ENCODE assay signal across 13 mouse cellular contexts in the genomic region with DNA sequence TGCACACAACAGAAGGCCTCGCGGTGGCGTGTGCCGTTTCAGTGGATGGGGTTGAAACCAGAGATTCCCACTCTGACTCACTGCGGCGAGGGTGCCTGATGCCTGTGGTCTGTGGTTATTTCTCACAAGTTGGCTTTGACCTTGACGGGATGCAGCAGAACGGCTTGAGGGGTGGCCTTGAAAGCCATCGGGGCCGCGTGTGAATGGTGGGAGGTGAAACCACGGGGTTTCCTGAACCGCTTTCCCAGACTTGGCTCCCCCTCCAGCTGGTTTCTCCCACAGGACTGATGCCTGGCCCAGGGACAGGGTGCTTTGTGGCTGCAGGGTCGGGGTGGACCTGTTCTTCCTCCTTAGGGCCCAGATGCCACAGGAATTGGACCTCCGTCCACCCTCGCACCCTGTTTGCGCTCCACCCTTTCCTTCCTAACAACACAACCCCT. TPM values are rescaled to one million over a fixed set of nuclear protein-coding genes. Genes with fewer than 3 reads are reported as not detected.
DNase-seq lines count a peak whose midpoint lies in the region; ATAC-seq and TF ChIP-seq lines count a peak whose summit lies in the region.
"Had no signal": no experiment of that assay in that cellular context is flagged by ENCODE, and none has a peak within 500 bp of the region (broad histone marks: within the 10 kb centered on the region; RNA-seq: fewer than 3 reads in every experiment).

No protein-coding gene starts in this region.

- WGBS in embryonic facial prominence, embryonic 15.5 days, result 59% methylated on average over 17 of the region's 17 CpGs
- 39% methylated on average over 17 of the region's 17 CpGs for WGBS in lung, adult 2 months
- 82% methylated on average over 17 of the region's 17 CpGs for WGBS in hindbrain, embryonic 10.5 days

- no peak overlapping the region for H3K27ac ChIP-seq in embryonic facial prominence, embryonic 15.5 days (replicated peaks)
- no peak overlapping the region for H3K27ac ChIP-seq in hindbrain, embryonic 10.5 days
- H3K27ac ChIP-seq: hindbrain, embryonic 12.5 days; limb, embryonic 13.5 days; neural tube, embryonic 13.5 days had no signal

- no peak overlapping the region for H3K4me3 ChIP-seq in embryonic facial prominence, embryonic 15.5 days (replicated peaks)
- no peak overlapping the region for H3K4me3 ChIP-seq in lung, adult 2 months (replicated peaks; ENCODE audit: extremely low read depth, low read depth, low read length)
- H3K4me3 ChIP-seq in hindbrain, embryonic 10.5 days, result no peak overlapping the region
- H3K4me3 ChIP-seq: erythroblast, embryonic 14.5 days; hindbrain, embryonic 12.5 days; limb, embryonic 13.5 days; neural tube, embryonic 13.5 days had no signal

- peak; percentile 26; the same call in 1 of the 2 replicates for ATAC-seq in embryonic facial prominence, embryonic 15.5 days (ENCODE audit: insufficient number of reproducible peaks, low FRiP score, low TSS enrichment, low read depth)

- peak; percentile 91 for DNase-seq in 3134 (ENCODE audit: extremely low read depth, insufficient read length, low spot score)
- DNase-seq in 416B (ENCODE audit: low read depth), result peak; percentile 98
- peak; percentile 34 for DNase-seq in lung, adult 2 months
- DNase-seq in thymus, postnatal 10 days (ENCODE audit: low spot score in 2 of 2), result no peak
- no peak for DNase-seq in c-Kit-positive CD71-positive TER-119-positive erythroid progenitor cells, embryonic 14.5 days (ENCODE audit: low spot score)
- no peak for DNase-seq in hindbrain, embryonic 10.5 days (ENCODE audit: low spot score)
- DNase-seq in right cerebral cortex, postnatal 36 days (ENCODE audit: low spot score in 2 of 2), result no peak
- DNase-seq: thymus, adult 18-20 months had no signal

- peaks cover 43% of the 10 kb centered on the region for H3K4me1 ChIP-seq in embryonic facial prominence, embryonic 15.5 days
- peaks cover 20% of the 10 kb centered on the region for H3K4me1 ChIP-seq in lung, adult 2 months (ENCODE audit: control insufficient read depth, insufficient read depth, low read length)
- H3K4me1 ChIP-seq in hindbrain, embryonic 10.5 days (replicated peaks), result peaks cover 19% of the 10 kb centered on the region; the same call in 1 of the 2 replicates

- TF ChIP-seq POLR2A in lung, adult 2 months (IDR thresholded peaks at IDR 0.05; ENCODE audit: borderline replicate concordance, extremely low read depth, low read depth, low read length), result peak; percentile 32; the same call in 1 of the 2 replicates

- no peak overlapping the region for H3K4me2 ChIP-seq in embryonic facial prominence, embryonic 15.5 days (replicated peaks)
- H3K4me2 ChIP-seq: hindbrain, embryonic 12.5 days; limb, embryonic 13.5 days; neural tube, embryonic 13.5 days had no signal

- no peak for TF ChIP-seq CTCF in lung, adult 2 months (IDR thresholded peaks at IDR 0.05; ENCODE audit: insufficient read depth, low read length)

- H3K36me3 ChIP-seq in embryonic facial prominence, embryonic 15.5 days, result no peaks in the 10 kb centered on the region
- no peaks in the 10 kb centered on the region for H3K36me3 ChIP-seq in hindbrain, embryonic 10.5 days
- H3K36me3 ChIP-seq: hindbrain, embryonic 12.5 days; limb, embryonic 13.5 days; neural tube, embryonic 13.5 days had no signal

- no peaks in the 10 kb centered on the region for H3K9me3 ChIP-seq in embryonic facial prominence, embryonic 15.5 days (replicated peaks)
- no peaks in the 10 kb centered on the region for H3K9me3 ChIP-seq in hindbrain, embryonic 10.5 days
- H3K9me3 ChIP-seq: hindbrain, embryonic 12.5 days; limb, embryonic 13.5 days; neural tube, embryonic 13.5 days had no signal

- peaks cover 53% of the 10 kb centered on the region for H3K27me3 ChIP-seq in embryonic facial prominence, embryonic 15.5 days
- peaks cover 43% of the 10 kb centered on the region for H3K27me3 ChIP-seq in hindbrain, embryonic 10.5 days (ENCODE audit: insufficient read depth, poor library complexity, severe bottlenecking)

- no peak overlapping the region for H3K9ac ChIP-seq in embryonic facial prominence, embryonic 15.5 days
- H3K9ac ChIP-seq: hindbrain, embryonic 12.5 days; limb, embryonic 13.5 days; neural tube, embryonic 13.5 days had no signal

RNA-seq across cellular contexts. Expression of a gene that starts 10.8 kb away (rescaled TPM):
- 0.48 and 0.87 TPM in 2 replicates for polyA plus RNA-seq in embryonic facial prominence, embryonic 15.5 days (2015; fragmentation: Nextera tagmentation; extraction: Ambion mirVana)
- polyA plus RNA-seq in lung, adult 2 months (2012; rRNA removed), result 39.6 and 49.2 TPM in 2 replicates
- 0.01 and 0.02 TPM in 2 replicates for polyA plus RNA-seq in hindbrain, embryonic 10.5 days (2016; fragmentation: Nextera tagmentation; extraction: Ambion mirVana)
- polyA plus RNA-seq: erythroblast, embryonic 14.5 days had no signal

RNA-seq across cellular contexts. Expression of a gene that starts 34.2 kb away (rescaled TPM):
- 88.8 and 94.7 TPM in 2 replicates for polyA plus RNA-seq in embryonic facial prominence, embryonic 15.5 days (2015; fragmentation: Nextera tagmentation; extraction: Ambion mirVana)
- 81.8 and 88.0 TPM in 2 replicates for polyA plus RNA-seq in lung, adult 2 months (2012; rRNA removed)
- polyA plus RNA-seq in hindbrain, embryonic 10.5 days (2016; fragmentation: Nextera tagmentation; extraction: Ambion mirVana), result 111 and 118 TPM in 2 replicates

RNA-seq across cellular contexts. Expression of a gene that starts 36.6 kb away (rescaled TPM):
- 16.2 and 16.8 TPM in 2 replicates for polyA plus RNA-seq in embryonic facial prominence, embryonic 15.5 days (2015; fragmentation: Nextera tagmentation; extraction: Ambion mirVana)
- polyA plus RNA-seq in lung, adult 2 months (2012; rRNA removed), result 2.4 and 2.9 TPM in 2 replicates
- polyA plus RNA-seq in hindbrain, embryonic 10.5 days (2016; fragmentation: Nextera tagmentation; extraction: Ambion mirVana), result 19.4 and 19.6 TPM in 2 replicates

RNA-seq across cellular contexts. Expression of a gene that starts 51.8 kb away (rescaled TPM):
- 1.3 and 1.5 TPM in 2 replicates for polyA plus RNA-seq in embryonic facial prominence, embryonic 15.5 days (2015; fragmentation: Nextera tagmentation; extraction: Ambion mirVana)
- 5.2 and 6.7 TPM in 2 replicates for polyA plus RNA-seq in lung, adult 2 months (2012; rRNA removed)
- polyA plus RNA-seq in hindbrain, embryonic 10.5 days (2016; fragmentation: Nextera tagmentation; extraction: Ambion mirVana), result 0.58 and 1.4 TPM in 2 replicates
- polyA plus RNA-seq: erythroblast, embryonic 14.5 days had no signal

RNA-seq across cellular contexts. Expression of a gene that starts 52.8 kb away (rescaled TPM):
- 27.5 and 28.3 TPM in 2 replicates for polyA plus RNA-seq in embryonic facial prominence, embryonic 15.5 days (2015; fragmentation: Nextera tagmentation; extraction: Ambion mirVana)
- 38.7 and 40.9 TPM in 2 replicates for polyA plus RNA-seq in lung, adult 2 months (2012; rRNA removed)
- polyA plus RNA-seq in hindbrain, embryonic 10.5 days (2016; fragmentation: Nextera tagmentation; extraction: Ambion mirVana), result 22.7 and 28.7 TPM in 2 replicates

Comparison
In these comparisons a context has a peak if more than half of its experiments do, and no peak if none do; other contexts are left out.
1. DNase-seq: peak in 3134 (single experiment), 416B (single experiment) and lung, adult 2 months (single experiment); none in thymus, postnatal 10 days (0 of 2), c-Kit-positive CD71-positive TER-119-positive erythroid progenitor cells, embryonic 14.5 days (single experiment), hindbrain, embryonic 10.5 days (single experiment) and right cerebral cortex, postnatal 36 days (0 of 2).
2. RNA of a gene that starts 10.8 kb away (polyA plus RNA-seq): 39.6 to 49.2 TPM in lung, adult 2 months; 0.48 to 0.87 TPM in embryonic facial prominence, embryonic 15.5 days and 0.01 to 0.02 TPM in hindbrain, embryonic 10.5 days; every median in the first group is over 10 times any median in the second.